Mouse (Mus musculus) granulocyte monocyte progenitor cell, adult 5-6 weeks (primary cell): ENCODE measurements at regions not wholly inside any gene's neighbourhood (a gene's known extent, or its start where the extent isn't known, plus 50 kb on each side); places are given as distances from the start of the nearest gene placed in this dataset.

Experiments
- ATAC-seq: replicated peaks from 2 replicates; pipeline ENCODE4 v1.8.0; 2016; ENCODE audit warnings: mild to moderate bottlenecking, moderate TSS enrichment, inconsistent platforms; ENCODE audit not compliant: poor library complexity, severe bottlenecking

DNA sequence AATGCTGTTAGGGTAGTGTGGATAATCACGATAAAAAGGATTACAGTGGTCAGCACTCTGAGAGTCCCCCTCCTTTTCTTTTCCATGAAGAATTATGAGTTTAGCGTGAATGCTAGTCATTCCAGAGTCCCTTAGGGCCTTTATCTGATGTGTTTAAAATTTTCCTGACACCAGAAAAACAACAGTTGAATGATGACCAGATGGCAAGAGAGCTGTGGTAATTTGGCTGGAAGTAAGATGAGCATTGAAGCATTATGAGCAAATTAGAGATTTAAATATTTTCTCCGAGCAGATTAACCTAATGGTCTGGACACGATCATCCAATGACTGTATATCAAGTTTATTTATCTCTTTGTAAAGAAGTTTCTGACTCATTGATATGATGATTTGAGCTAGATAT, 417.1 kb upstream of the Igbp1b start:
- ATAC-seq: no peak

DNA sequence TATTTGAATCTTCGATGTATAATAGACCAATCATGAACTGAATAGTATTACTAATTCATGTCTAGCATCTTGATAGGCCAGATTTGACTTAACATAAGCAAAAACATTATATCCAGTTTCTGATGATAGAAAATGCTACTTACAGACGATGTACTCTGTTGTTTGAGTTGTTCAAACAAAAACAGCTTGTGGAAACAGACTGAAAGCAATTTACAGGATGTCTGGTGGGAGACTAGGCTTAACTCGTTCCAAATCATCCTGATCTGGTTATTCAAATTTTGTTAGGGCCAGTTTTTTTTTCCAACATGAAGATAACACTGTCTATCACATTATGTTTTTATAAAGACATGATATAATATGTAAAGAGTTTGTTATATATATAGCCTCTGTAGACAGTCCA, 369.4 kb upstream of the Igbp1b start:
- no peak for ATAC-seq

- no peak for ATAC-seq
These were observed 356.2 kb upstream of the Igbp1b start for GRCm38 (mm10) chr6:139014526-139014925.

- no peak for ATAC-seq
These were observed 352.2 kb upstream of the Igbp1b start for GRCm38 (mm10) chr6:139010501-139010900.
